Comparison of ENCODE assay signal across 8 mouse cellular contexts in the genomic region with DNA sequence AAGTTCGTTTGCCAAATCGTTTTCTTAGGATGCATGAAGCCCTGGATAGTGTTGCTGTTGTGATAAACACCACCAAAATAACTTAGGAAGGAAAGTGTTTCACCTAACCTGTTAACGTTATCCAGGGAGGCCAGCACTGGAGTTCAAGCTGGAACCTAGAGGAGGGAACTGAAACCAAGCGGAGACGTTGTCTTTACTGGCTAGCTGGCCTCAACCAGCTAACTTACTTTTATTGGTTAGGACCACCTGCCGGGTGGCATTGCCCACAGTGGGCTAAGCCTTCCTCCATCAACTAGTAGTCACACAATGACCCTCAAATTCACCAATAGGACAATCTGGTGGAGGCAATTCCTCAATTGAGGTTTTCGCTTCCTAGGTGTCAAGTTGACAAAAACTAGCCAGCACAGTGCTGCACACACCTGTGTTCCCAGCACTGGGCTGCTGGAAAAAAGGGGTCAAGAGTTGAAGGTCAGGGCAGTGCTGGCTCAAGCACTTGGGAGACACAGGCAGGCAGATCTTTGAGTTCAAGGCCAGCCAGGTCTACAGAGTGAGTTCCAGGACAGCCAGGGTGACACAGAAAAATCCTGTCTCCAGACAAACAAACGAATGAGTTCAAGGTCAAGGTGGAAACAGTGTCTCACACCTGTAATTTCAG. TPM values are rescaled to one million over a fixed set of nuclear protein-coding genes. Genes with fewer than 3 reads are reported as not detected.
DNase-seq lines count a peak whose midpoint lies in the region; ATAC-seq and TF ChIP-seq lines count a peak whose summit lies in the region.

No protein-coding gene starts in this region.

- DNase-seq in forebrain, embryonic 11.5 days (ENCODE audit: low spot score): no peak
- DNase-seq in forebrain, postnatal 0 days: no peak
- no peak for DNase-seq in hindbrain, postnatal 0 days (ENCODE audit: low spot score)
- no peak for DNase-seq in right cerebral cortex, adult 18-20 months
- DNase-seq in adrenal gland, postnatal 4 days (ENCODE audit: low spot score in 2 of 2): no peak

- TF ChIP-seq CTCF in forebrain, postnatal 0 days (IDR thresholded peaks at IDR 0.05; ENCODE audit: low read depth): no peak
- no peak for TF ChIP-seq CTCF in hindbrain, postnatal 0 days (IDR thresholded peaks at IDR 0.05; ENCODE audit: low read depth)

- H3K9ac ChIP-seq in forebrain, embryonic 11.5 days (ENCODE audit: low read length): no peak overlapping the region; the same call in 1 of the 2 replicates
- no peak overlapping the region for H3K9ac ChIP-seq in forebrain, postnatal 0 days
- no peak overlapping the region for H3K9ac ChIP-seq in midbrain, embryonic 13.5 days (replicated peaks)
- H3K9ac ChIP-seq in midbrain, embryonic 16.5 days (ENCODE audit: low read depth, low read length): no peak overlapping the region
- H3K9ac ChIP-seq in hindbrain, postnatal 0 days (replicated peaks; ENCODE audit: low read length): no peak overlapping the region
- H3K9ac ChIP-seq in stomach, embryonic 14.5 days (replicated peaks; ENCODE audit: low read depth, low read length): no peak overlapping the region

- peaks cover 5% of the 10 kb centered on the region; the same call in 1 of the 2 replicates for H3K4me1 ChIP-seq in forebrain, embryonic 11.5 days (replicated peaks; ENCODE audit: control insufficient read depth, insufficient read depth, low read length)
- peaks cover 10% of the 10 kb centered on the region for H3K4me1 ChIP-seq in forebrain, postnatal 0 days (ENCODE audit: insufficient read depth)
- H3K4me1 ChIP-seq in midbrain, embryonic 13.5 days (replicated peaks): peaks cover 14% of the 10 kb centered on the region
- peaks cover 11% of the 10 kb centered on the region for H3K4me1 ChIP-seq in midbrain, embryonic 16.5 days (ENCODE audit: control insufficient read depth, insufficient read depth, low read length)
- H3K4me1 ChIP-seq in hindbrain, postnatal 0 days (ENCODE audit: insufficient read depth, low read length): peaks cover 8% of the 10 kb centered on the region
- 0 out of 2 replicates have a peak, but pooled peaks cover 5% of the 10 kb centered on the region for H3K4me1 ChIP-seq in stomach, embryonic 14.5 days (ENCODE audit: control insufficient read depth, insufficient read depth, low read length)

- H3K4me2 ChIP-seq in forebrain, embryonic 11.5 days (ENCODE audit: low read depth, low read length, severe bottlenecking): no peak overlapping the region
- no peak overlapping the region; the same call in 1 of the 2 replicates for H3K4me2 ChIP-seq in forebrain, postnatal 0 days (ENCODE audit: low read depth)
- peak overlapping the region; percentile 90; the same call in 1 of the 2 replicates for H3K4me2 ChIP-seq in midbrain, embryonic 13.5 days (replicated peaks)
- H3K4me2 ChIP-seq in midbrain, embryonic 16.5 days (ENCODE audit: low read length): no peak overlapping the region
- 0 out of 2 replicates have a peak overlapping the region, but pooled peaks have one; percentile 2 for H3K4me2 ChIP-seq in hindbrain, postnatal 0 days (ENCODE audit: low read depth, low read length)
- no peak overlapping the region; the same call in 1 of the 2 replicates for H3K4me2 ChIP-seq in stomach, embryonic 14.5 days (replicated peaks; ENCODE audit: low read depth, low read length)

- H3K27ac ChIP-seq in forebrain, embryonic 11.5 days (ENCODE audit: low read depth, low read length): no peak overlapping the region
- no peak overlapping the region for H3K27ac ChIP-seq in forebrain, postnatal 0 days (ENCODE audit: low read depth, low read length)
- no peak overlapping the region for H3K27ac ChIP-seq in midbrain, embryonic 13.5 days
- no peak overlapping the region for H3K27ac ChIP-seq in midbrain, embryonic 16.5 days (ENCODE audit: low read length)
- H3K27ac ChIP-seq in hindbrain, postnatal 0 days: no peak overlapping the region
- H3K27ac ChIP-seq in stomach, embryonic 14.5 days (ENCODE audit: low read length): no peak overlapping the region

- no peaks in the 10 kb centered on the region for H3K9me3 ChIP-seq in forebrain, embryonic 11.5 days (ENCODE audit: control insufficient read depth, low read length)
- no peaks in the 10 kb centered on the region for H3K9me3 ChIP-seq in forebrain, postnatal 0 days (ENCODE audit: low read length)
- H3K9me3 ChIP-seq in midbrain, embryonic 13.5 days: no peaks in the 10 kb centered on the region
- H3K9me3 ChIP-seq in midbrain, embryonic 16.5 days (replicated peaks; ENCODE audit: control insufficient read depth, low read length, poor library complexity, severe bottlenecking): no peaks in the 10 kb centered on the region
- no peaks in the 10 kb centered on the region for H3K9me3 ChIP-seq in hindbrain, postnatal 0 days (ENCODE audit: low read length)
- H3K9me3 ChIP-seq in stomach, embryonic 14.5 days (ENCODE audit: control insufficient read depth, low read depth, low read length): no peaks in the 10 kb centered on the region

- 69% methylated on average over 8 of the region's 8 CpGs for WGBS in forebrain, embryonic 11.5 days
- WGBS in forebrain, postnatal 0 days: 67% methylated on average over 8 of the region's 8 CpGs
- WGBS in midbrain, embryonic 13.5 days: 73% methylated on average over 8 of the region's 8 CpGs
- 73% methylated on average over 8 of the region's 8 CpGs for WGBS in midbrain, embryonic 16.5 days
- WGBS in hindbrain, postnatal 0 days: 71% methylated on average over 8 of the region's 8 CpGs
- 66% methylated on average over 8 of the region's 8 CpGs for WGBS in stomach, embryonic 14.5 days

- no peaks in the 10 kb centered on the region for H3K36me3 ChIP-seq in forebrain, embryonic 11.5 days (ENCODE audit: control insufficient read depth, insufficient read depth, low read length)
- peaks cover 11% of the 10 kb centered on the region; the same call in 1 of the 2 replicates for H3K36me3 ChIP-seq in forebrain, postnatal 0 days (ENCODE audit: insufficient read depth)
- peaks cover 13% of the 10 kb centered on the region for H3K36me3 ChIP-seq in midbrain, embryonic 13.5 days
- H3K36me3 ChIP-seq in midbrain, embryonic 16.5 days (ENCODE audit: control insufficient read depth, insufficient read depth, low read length): peaks cover 5% of the 10 kb centered on the region; the same call in 1 of the 2 replicates
- 0 out of 2 replicates have a peak, but pooled peaks cover 4% of the 10 kb centered on the region for H3K36me3 ChIP-seq in hindbrain, postnatal 0 days (ENCODE audit: insufficient read depth, low read length)
- H3K36me3 ChIP-seq in stomach, embryonic 14.5 days (ENCODE audit: control insufficient read depth, insufficient read depth, low read length): peaks cover 8% of the 10 kb centered on the region

- ATAC-seq in forebrain, embryonic 11.5 days (replicated peaks; ENCODE audit: low FRiP score): 0 out of 2 replicates have a peak, but pooled peaks have one; percentile 7
- no peak for ATAC-seq in forebrain, postnatal 0 days
- no peak for ATAC-seq in midbrain, embryonic 13.5 days
- ATAC-seq in midbrain, embryonic 16.5 days: no peak
- ATAC-seq in hindbrain, postnatal 0 days: no peak
- ATAC-seq in stomach, embryonic 14.5 days (ENCODE audit: insufficient number of reproducible peaks, insufficient read depth, low FRiP score, low read depth): no peak

- H3K4me3 ChIP-seq in forebrain, embryonic 11.5 days (ENCODE audit: low read depth, low read length): no peak overlapping the region
- H3K4me3 ChIP-seq in forebrain, postnatal 0 days (ENCODE audit: low read depth, low read length): no peak overlapping the region
- H3K4me3 ChIP-seq in midbrain, embryonic 13.5 days (replicated peaks): no peak overlapping the region
- no peak overlapping the region for H3K4me3 ChIP-seq in midbrain, embryonic 16.5 days (ENCODE audit: low read depth, low read length)
- H3K4me3 ChIP-seq in hindbrain, postnatal 0 days (ENCODE audit: low read length): no peak overlapping the region
- H3K4me3 ChIP-seq in stomach, embryonic 14.5 days (ENCODE audit: low read depth, low read length): peak overlapping the region; percentile 79; the same call in 1 of the 2 replicates

- no peaks in the 10 kb centered on the region for H3K27me3 ChIP-seq in forebrain, embryonic 11.5 days (ENCODE audit: control insufficient read depth, insufficient read depth, low read length)
- H3K27me3 ChIP-seq in forebrain, postnatal 0 days (ENCODE audit: insufficient read depth, low read length): no peaks in the 10 kb centered on the region
- no peaks in the 10 kb centered on the region for H3K27me3 ChIP-seq in midbrain, embryonic 13.5 days
- H3K27me3 ChIP-seq in midbrain, embryonic 16.5 days (ENCODE audit: control insufficient read depth, insufficient read depth, low read depth, low read length): no peaks in the 10 kb centered on the region
- H3K27me3 ChIP-seq in hindbrain, postnatal 0 days (ENCODE audit: insufficient read depth, low read length): no peaks in the 10 kb centered on the region
- H3K27me3 ChIP-seq in stomach, embryonic 14.5 days (ENCODE audit: control insufficient read depth, insufficient read depth, low read length): no peaks in the 10 kb centered on the region

RNA-seq across cellular contexts. Expression of a gene that starts 0.7 kb away (rescaled TPM):
- 172 and 184 TPM in 2 replicates for polyA plus RNA-seq in forebrain, embryonic 11.5 days (2014; fragmentation: Nextera tagmentation; extraction: Ambion mirVana)
- 114 and 143 TPM in 2 replicates for total RNA-seq in forebrain, postnatal 0 days (2014; rRNA removed)
- 208 and 264 TPM in 2 replicates for polyA plus RNA-seq in forebrain, postnatal 0 days (2015; fragmentation: Nextera tagmentation; extraction: Ambion mirVana)
- 153 and 154 TPM in 2 replicates for polyA plus RNA-seq in midbrain, embryonic 13.5 days (2015; fragmentation: Nextera tagmentation; extraction: Ambion mirVana)
- 139 and 150 TPM in 2 replicates for polyA plus RNA-seq in midbrain, embryonic 16.5 days (2015; fragmentation: Nextera tagmentation; extraction: Ambion mirVana)
- total RNA-seq in hindbrain, postnatal 0 days (2014; rRNA removed): 106 and 267 TPM in 2 replicates
- 218 and 219 TPM in 2 replicates for polyA plus RNA-seq in hindbrain, postnatal 0 days (2015; fragmentation: Nextera tagmentation; extraction: Ambion mirVana)
- 240 and 242 TPM in 2 replicates for polyA plus RNA-seq in stomach, embryonic 14.5 days (2014; fragmentation: Nextera tagmentation; extraction: Ambion mirVana)
- total RNA-seq in adrenal gland, postnatal 4 days (2021): 100 to 1,000 TPM; 106 to 109 TPM

RNA-seq across cellular contexts. Expression of a gene that starts 24.2 kb away (rescaled TPM):
- polyA plus RNA-seq in forebrain, embryonic 11.5 days (2014; fragmentation: Nextera tagmentation; extraction: Ambion mirVana): 12.5 and 13.3 TPM in 2 replicates
- total RNA-seq in forebrain, postnatal 0 days (2014; rRNA removed): 24.0 and 28.8 TPM in 2 replicates
- 11.6 and 13.5 TPM in 2 replicates for polyA plus RNA-seq in forebrain, postnatal 0 days (2015; fragmentation: Nextera tagmentation; extraction: Ambion mirVana)
- polyA plus RNA-seq in midbrain, embryonic 13.5 days (2015; fragmentation: Nextera tagmentation; extraction: Ambion mirVana): 14.2 and 14.5 TPM in 2 replicates
- 18.0 and 21.1 TPM in 2 replicates for polyA plus RNA-seq in midbrain, embryonic 16.5 days (2015; fragmentation: Nextera tagmentation; extraction: Ambion mirVana)
- total RNA-seq in hindbrain, postnatal 0 days (2014; rRNA removed): 25.7 and 28.6 TPM in 2 replicates
- 11.4 and 12.5 TPM in 2 replicates for polyA plus RNA-seq in hindbrain, postnatal 0 days (2015; fragmentation: Nextera tagmentation; extraction: Ambion mirVana)
- polyA plus RNA-seq in stomach, embryonic 14.5 days (2014; fragmentation: Nextera tagmentation; extraction: Ambion mirVana): 10.1 and 11.4 TPM in 2 replicates
- 10 to 100 TPM; 17.8 to 18.8 TPM for total RNA-seq in adrenal gland, postnatal 4 days (2021)

Comparison
In these comparisons a context has a peak if more than half of its experiments do, and no peak if none do; other contexts are left out.
1. H3K4me2 ChIP-seq: peak in midbrain, embryonic 13.5 days (single experiment) and hindbrain, postnatal 0 days (single experiment); none in forebrain, embryonic 11.5 days (single experiment), forebrain, postnatal 0 days (single experiment), midbrain, embryonic 16.5 days (single experiment) and stomach, embryonic 14.5 days (single experiment).